Mouse (Mus musculus): ENCODE data around the gene Poc1a. TPM values are rescaled to one million over a fixed set of nuclear protein-coding genes. Genes with fewer than 3 reads are reported as not detected.

Poc1a gene
- total and polyA plus RNA-seq, 3 experiments, result 14.8 to 25.6 (median 20.2) TPM

GRCm38 (mm10) chr9:106341313-106341686 lies 60.4 kb downstream of the Poc1a start:
- Histone ChIP-seq H3K36me3 (replicated peaks) (peaks cover 77% of the 10 kb centered on the region), H3K4me3 (ENCODE audit: low read depth, low read length) (no peak overlapping the region), H3K4me1 (ENCODE audit: insufficient read depth, low read depth, low read length) (no peaks in the 10 kb centered on the region), H3K27me3 (ENCODE audit: insufficient read depth, low read length) (no peaks in the 10 kb centered on the region), H3K9me3 (replicated peaks) (no peaks in the 10 kb centered on the region)
- no peak for ATAC-seq (ENCODE audit: extremely low read depth, insufficient number of reproducible peaks, low FRiP score, poor library complexity, severe bottlenecking)
- no peak for TF ChIP-seq POLR2AphosphoS5 (IDR thresholded peaks at IDR 0.05; ENCODE audit: insufficient replicate concordance, low read depth, low read length)
- TF ChIP-seq CTCF (IDR thresholded peaks at IDR 0.05; ENCODE audit: low read depth, low read length), result no peak
- DNase-seq (ENCODE audit: low spot score), result no peak

- Histone ChIP-seq H3K4me3 (ENCODE audit: low read depth, low read length) (no peak overlapping the region), H3K36me3 (replicated peaks) (peaks cover 74% of the 10 kb centered on the region), H3K27me3 (ENCODE audit: insufficient read depth, low read length) (no peaks in the 10 kb centered on the region), H3K9me3 (replicated peaks) (no peaks in the 10 kb centered on the region), H3K4me1 (ENCODE audit: insufficient read depth, low read depth, low read length) (no peaks in the 10 kb centered on the region)
- DNase-seq (ENCODE audit: low spot score) (no peak), ATAC-seq (ENCODE audit: extremely low read depth, insufficient number of reproducible peaks, low FRiP score, poor library complexity, severe bottlenecking) (no peak)
- no peak for TF ChIP-seq GATA1 (IDR thresholded peaks at IDR 0.05; ENCODE audit: borderline replicate concordance, low read length)
- TF ChIP-seq TAL1 (conservative IDR thresholded peaks at IDR 0.05; ENCODE audit: low read depth, low read length), result no peak
- no peak for TF ChIP-seq GATA2 (IDR thresholded peaks at IDR 0.05; ENCODE audit: borderline replicate concordance, low read depth, low read length)
- TF ChIP-seq CTCF (IDR thresholded peaks at IDR 0.05; ENCODE audit: low read depth, low read length), result no peak
- no peak for TF ChIP-seq POLR2AphosphoS5 (IDR thresholded peaks at IDR 0.05; ENCODE audit: insufficient replicate concordance, low read depth, low read length)
Observed at GRCm38 (mm10) chr9:106342573-106342972, 61.7 kb downstream of the Poc1a start.

- peaks cover 71% of the 10 kb centered on the region for H3K36me3 ChIP-seq (replicated peaks)
- DNase-seq (ENCODE audit: low spot score) (no peak), ATAC-seq (ENCODE audit: extremely low read depth, insufficient number of reproducible peaks, low FRiP score, poor library complexity, severe bottlenecking) (no peak)
- H3K9me3 ChIP-seq (replicated peaks), result no peaks in the 10 kb centered on the region
- no peaks in the 10 kb centered on the region for H3K4me1 ChIP-seq (ENCODE audit: insufficient read depth, low read depth, low read length)
- no peak for TF ChIP-seq POLR2AphosphoS5 (IDR thresholded peaks at IDR 0.05; ENCODE audit: insufficient replicate concordance, low read depth, low read length)
- no peak for TF ChIP-seq CTCF (IDR thresholded peaks at IDR 0.05; ENCODE audit: low read depth, low read length)
- no peak for TF ChIP-seq GATA1 (IDR thresholded peaks at IDR 0.05; ENCODE audit: borderline replicate concordance, low read length)
- H3K27me3 ChIP-seq (ENCODE audit: insufficient read depth, low read length), result no peaks in the 10 kb centered on the region
- no peak overlapping the region for H3K4me3 ChIP-seq (ENCODE audit: low read depth, low read length)
Observed at GRCm38 (mm10) chr9:106345167-106345566, 64.3 kb downstream of the Poc1a start.

GRCm38 (mm10) chr9:106345630-106346029 lies 64.8 kb downstream of the Poc1a start:
- ATAC-seq (ENCODE audit: extremely low read depth, insufficient number of reproducible peaks, low FRiP score, poor library complexity, severe bottlenecking) (no peak), DNase-seq (ENCODE audit: low spot score) (no peak)
- Histone ChIP-seq H3K27me3 (ENCODE audit: insufficient read depth, low read length) (no peaks in the 10 kb centered on the region), H3K36me3 (replicated peaks) (peaks cover 76% of the 10 kb centered on the region), H3K4me1 (ENCODE audit: insufficient read depth, low read depth, low read length) (no peaks in the 10 kb centered on the region), H3K4me3 (ENCODE audit: low read depth, low read length) (no peak overlapping the region), H3K9me3 (replicated peaks) (no peaks in the 10 kb centered on the region)
- no peak for TF ChIP-seq GATA2 (IDR thresholded peaks at IDR 0.05; ENCODE audit: borderline replicate concordance, low read depth, low read length)
- no peak for TF ChIP-seq TAL1 (conservative IDR thresholded peaks at IDR 0.05; ENCODE audit: low read depth, low read length)
- no peak for TF ChIP-seq POLR2AphosphoS5 (IDR thresholded peaks at IDR 0.05; ENCODE audit: insufficient replicate concordance, low read depth, low read length)
- TF ChIP-seq CTCF (IDR thresholded peaks at IDR 0.05; ENCODE audit: low read depth, low read length), result no peak
- TF ChIP-seq GATA1 (IDR thresholded peaks at IDR 0.05; ENCODE audit: borderline replicate concordance, low read length), result no peak

- no peaks in the 10 kb centered on the region for H3K9me3 ChIP-seq (replicated peaks)
- TF ChIP-seq GATA2 (IDR thresholded peaks at IDR 0.05; ENCODE audit: borderline replicate concordance, low read depth, low read length) (no peak), GATA1 (IDR thresholded peaks at IDR 0.05; ENCODE audit: borderline replicate concordance, low read length) (no peak), POLR2AphosphoS5 (IDR thresholded peaks at IDR 0.05; ENCODE audit: insufficient replicate concordance, low read depth, low read length) (no peak), TAL1 (conservative IDR thresholded peaks at IDR 0.05; ENCODE audit: low read depth, low read length) (no peak), CTCF (IDR thresholded peaks at IDR 0.05; ENCODE audit: low read depth, low read length) (no peak)
- DNase-seq (ENCODE audit: low spot score) (no peak), ATAC-seq (ENCODE audit: extremely low read depth, insufficient number of reproducible peaks, low FRiP score, poor library complexity, severe bottlenecking) (no peak)
- no peaks in the 10 kb centered on the region for H3K4me1 ChIP-seq (ENCODE audit: insufficient read depth, low read depth, low read length)
- H3K36me3 ChIP-seq (replicated peaks), result peaks cover 74% of the 10 kb centered on the region
- H3K27me3 ChIP-seq (ENCODE audit: insufficient read depth, low read length), result no peaks in the 10 kb centered on the region
- no peak overlapping the region for H3K4me3 ChIP-seq (ENCODE audit: low read depth, low read length)
Observed at GRCm38 (mm10) chr9:106348281-106348680, 67.4 kb downstream of the Poc1a start.

- Histone ChIP-seq H3K4me1 (ENCODE audit: insufficient read depth, low read depth, low read length) (no peaks in the 10 kb centered on the region), H3K36me3 (replicated peaks) (peaks cover 74% of the 10 kb centered on the region), H3K4me3 (ENCODE audit: low read depth, low read length) (no peak overlapping the region), H3K9me3 (replicated peaks) (no peaks in the 10 kb centered on the region), H3K27me3 (ENCODE audit: insufficient read depth, low read length) (no peaks in the 10 kb centered on the region)
- TF ChIP-seq CTCF (IDR thresholded peaks at IDR 0.05; ENCODE audit: low read depth, low read length) (no peak), GATA1 (IDR thresholded peaks at IDR 0.05; ENCODE audit: borderline replicate concordance, low read length) (no peak), GATA2 (IDR thresholded peaks at IDR 0.05; ENCODE audit: borderline replicate concordance, low read depth, low read length) (no peak), POLR2AphosphoS5 (IDR thresholded peaks at IDR 0.05; ENCODE audit: insufficient replicate concordance, low read depth, low read length) (no peak), TAL1 (conservative IDR thresholded peaks at IDR 0.05; ENCODE audit: low read depth, low read length) (no peak)
- ATAC-seq (ENCODE audit: extremely low read depth, insufficient number of reproducible peaks, low FRiP score, poor library complexity, severe bottlenecking) (no peak), DNase-seq (ENCODE audit: low spot score) (no peak)
Observed at GRCm38 (mm10) chr9:106349075-106349474, 68.2 kb downstream of the Poc1a start.

GRCm38 (mm10) chr9:106351178-106351577 lies 70.3 kb downstream of the Poc1a start:
- no peaks in the 10 kb centered on the region for H3K27me3 ChIP-seq (ENCODE audit: insufficient read depth, low read length)
- no peak for DNase-seq (ENCODE audit: low spot score)
- no peaks in the 10 kb centered on the region for H3K4me1 ChIP-seq (ENCODE audit: insufficient read depth, low read depth, low read length)
- peaks cover 58% of the 10 kb centered on the region for H3K36me3 ChIP-seq (replicated peaks)
- TF ChIP-seq POLR2AphosphoS5 (IDR thresholded peaks at IDR 0.05; ENCODE audit: insufficient replicate concordance, low read depth, low read length), result no peak
- no peak for TF ChIP-seq GATA2 (IDR thresholded peaks at IDR 0.05; ENCODE audit: borderline replicate concordance, low read depth, low read length)
- no peak for TF ChIP-seq CTCF (IDR thresholded peaks at IDR 0.05; ENCODE audit: low read depth, low read length)
- no peak for TF ChIP-seq TAL1 (conservative IDR thresholded peaks at IDR 0.05; ENCODE audit: low read depth, low read length)
- no peak for TF ChIP-seq GATA1 (IDR thresholded peaks at IDR 0.05; ENCODE audit: borderline replicate concordance, low read length)
- H3K4me3 ChIP-seq (ENCODE audit: low read depth, low read length), result no peak overlapping the region
- H3K9me3 ChIP-seq (replicated peaks), result no peaks in the 10 kb centered on the region
- no peak for ATAC-seq (ENCODE audit: extremely low read depth, insufficient number of reproducible peaks, low FRiP score, poor library complexity, severe bottlenecking)

All from G1E (cell line).